Mouse (Mus musculus) erythroblast, embryonic 14.5 days (primary cell): ENCODE results near the gene Morc4.

Source experiments
- GATA1 ChIP-seq: IDR thresholded peaks from 2 replicates; pipeline ENCODE4 v1.6.1; 2012; ENCODE audit warnings: low read length, inconsistent platforms, mixed read lengths
- TAL1 ChIP-seq: IDR thresholded peaks from 3 replicates; pipeline ENCODE4 v1.6.1; 2012; ENCODE audit warnings: low read length, inconsistent platforms, mixed read lengths

- TF ChIP-seq TAL1 (no peak), GATA1 (no peak)
Measured at GRCm38 (mm10) chrX:139808085-139808484, 63.4 kb downstream of the Morc4 start.
